Mouse (Mus musculus) gastrocnemius, adult 8-10 months (tissue): ENCODE data around the gene Mrps26. TPM values are rescaled to one million over a fixed set of nuclear protein-coding genes. Genes with fewer than 3 reads are reported as not detected.
"Not testable (repeated sequence)": the region's sequence is repeated elsewhere in the genome, so short reads cannot be mapped to it uniquely, and the experiment has no call there.

Source experiments
- DNase-seq, 2 experiments: peaks; one replicate each; pipeline ENCODE4 v3.0.0; 2022; ENCODE audit warnings: low spot score in 2 of 2
- total RNA-seq, 4 experiments: library from RNA; stranded (reverse); gene quantifications; 2 replicates each; pipeline ENCODE4 v1.2.4; 2022

Mrps26 gene
- total RNA-seq, 4 experiments from 2014 or later: 43.7 to 47.6 (median 46.2) TPM

GRCm38 (mm10) chr2:130575873-130576272 lies 12.3 kb downstream of the Mrps26 start, which contains the start of gene Oxt:
Oxt (plus strand) TSS chr2:130576173.
- DNase-seq: no peak

- DNase-seq: not testable (repeated sequence)
These were observed 13.0 kb downstream of the Mrps26 start for GRCm38 (mm10) chr2:130576564-130576963.

DNA sequence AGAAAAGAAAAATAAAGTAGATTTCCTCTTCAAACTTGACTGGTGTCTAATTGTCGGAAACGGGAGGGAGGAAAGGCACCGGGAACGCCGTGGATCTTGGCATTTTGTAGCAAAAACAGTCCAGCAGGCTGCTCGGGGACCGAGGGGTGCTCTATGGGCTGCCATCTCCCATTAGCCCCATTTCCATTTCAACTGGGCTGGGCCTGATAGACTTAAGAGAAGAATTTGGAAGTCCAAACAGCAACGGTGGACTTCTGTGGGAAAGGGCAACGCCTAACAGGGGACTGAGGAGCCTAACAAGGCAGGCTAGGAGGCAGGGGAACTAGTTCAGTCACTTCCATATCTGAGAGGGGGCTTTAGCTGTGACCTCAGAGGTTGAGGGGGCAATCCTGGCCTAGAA lies 13.5 kb downstream of the Mrps26 start:
- DNase-seq: no peak

GRCm38 (mm10) chr2:130577632-130578031 lies 14.1 kb downstream of the Mrps26 start:
- no peak for DNase-seq

- peak; percentile 21 to 31 for DNase-seq
These were observed 14.6 kb downstream of the Mrps26 start for GRCm38 (mm10) chr2:130578148-130578547.

- no peak for DNase-seq
These were observed 16.2 kb downstream of the Mrps26 start for GRCm38 (mm10) chr2:130579791-130580190.

- DNase-seq: no peak
These were observed 17.7 kb downstream of the Mrps26 start for GRCm38 (mm10) chr2:130581201-130581600.

DNA sequence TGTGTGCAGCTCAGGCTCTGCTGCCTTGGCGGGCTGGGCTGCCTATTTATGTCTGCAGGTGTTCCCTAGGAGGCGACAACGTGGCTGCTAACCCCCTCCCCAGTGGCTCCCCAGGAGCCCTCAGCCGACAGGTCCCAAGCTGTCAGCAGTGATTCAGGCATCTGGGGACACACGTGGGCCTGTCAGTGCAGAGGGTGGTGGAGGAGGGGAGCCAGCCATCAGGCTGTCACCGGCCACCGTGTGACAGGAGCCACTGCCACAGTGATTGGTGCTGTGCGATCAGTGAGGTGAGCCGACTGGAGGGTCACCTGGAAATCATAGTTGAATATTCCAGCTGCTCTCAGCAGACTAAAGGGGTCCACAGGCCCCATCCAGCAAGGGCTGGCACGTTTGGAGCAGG lies 19.0 kb downstream of the Mrps26 start, which contains the start of gene Avp:
Avp (minus strand) TSS at position 3 of the 400 bp plus-strand sequence.
- DNase-seq: no peak

DNA sequence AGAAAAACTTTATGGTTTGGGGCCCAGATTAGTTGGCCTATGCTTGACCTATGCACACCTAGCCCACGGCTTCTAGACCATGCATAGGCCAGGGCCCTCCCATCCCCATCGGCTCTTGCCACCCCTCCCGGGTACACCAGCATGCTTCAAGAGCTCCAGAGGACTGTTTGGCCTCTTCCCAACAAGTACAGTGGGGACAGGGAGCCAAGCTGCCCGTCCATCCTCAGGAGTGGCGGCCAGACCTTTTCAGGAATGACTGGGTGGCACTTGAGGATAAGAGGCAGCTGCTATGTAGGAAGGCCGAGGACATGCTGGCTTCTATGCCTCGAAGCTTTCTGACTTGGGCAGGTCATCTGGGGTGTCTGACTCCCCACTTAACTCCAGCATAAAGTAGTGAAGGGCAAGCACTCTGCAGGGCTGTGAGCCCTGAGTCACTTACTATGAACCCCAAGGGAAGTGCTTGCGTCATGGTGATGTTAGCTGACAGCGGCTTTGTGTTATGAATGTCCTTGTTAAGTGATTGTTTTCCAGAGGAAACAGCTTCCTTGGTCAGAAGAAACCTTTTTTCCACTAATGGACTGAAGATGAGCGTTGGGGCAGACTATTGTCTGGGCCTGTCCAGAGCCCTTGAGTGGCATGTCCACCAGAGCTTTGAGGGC lies 20.5 kb downstream of the Mrps26 start:
- no peak for DNase-seq

DNA sequence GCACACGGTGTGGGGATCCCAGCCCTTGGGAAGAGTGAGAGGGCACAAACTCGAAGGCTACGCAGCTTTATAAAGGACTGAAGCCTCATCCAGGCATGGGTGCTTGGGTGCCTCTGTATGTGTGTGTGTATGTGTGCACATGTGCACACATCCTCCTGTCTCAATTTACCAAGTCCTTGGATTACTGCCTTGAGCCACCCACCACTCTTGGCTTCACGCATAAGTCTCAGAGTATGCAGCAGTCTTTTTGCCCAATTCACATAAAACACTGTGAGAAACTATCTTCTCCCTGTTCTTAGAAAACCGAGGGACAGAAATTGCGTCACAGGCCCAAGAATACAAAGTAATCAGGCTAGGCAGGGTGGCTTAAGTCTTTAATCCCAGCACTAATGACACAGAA lies 22.5 kb downstream of the Mrps26 start:
- DNase-seq: no peak

- no peak for DNase-seq
These were observed 24.8 kb downstream of the Mrps26 start for GRCm38 (mm10) chr2:130588373-130588772.

GRCm38 (mm10) chr2:130589157-130589556 lies 25.6 kb downstream of the Mrps26 start:
- DNase-seq: no peak

DNA sequence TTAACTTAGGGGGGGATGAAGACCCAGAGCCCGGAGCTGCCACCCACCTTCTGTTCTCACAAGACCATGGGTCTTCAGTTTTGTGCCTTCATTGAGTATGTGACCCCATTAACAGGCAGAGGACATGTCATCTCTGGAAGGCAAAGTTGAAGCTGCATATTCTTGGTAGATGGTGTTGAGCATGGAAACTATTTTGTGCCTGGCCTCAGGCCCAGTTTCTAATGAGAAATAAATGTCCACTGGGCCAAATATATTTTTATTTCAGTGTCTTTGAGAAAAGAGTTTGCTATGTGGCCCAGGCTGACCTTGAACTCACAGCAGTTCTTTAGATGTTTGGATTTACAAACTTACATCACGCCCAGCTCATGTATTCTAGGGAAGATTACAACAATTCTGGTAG lies 26.2 kb downstream of the Mrps26 start:
- DNase-seq: no peak

DNA sequence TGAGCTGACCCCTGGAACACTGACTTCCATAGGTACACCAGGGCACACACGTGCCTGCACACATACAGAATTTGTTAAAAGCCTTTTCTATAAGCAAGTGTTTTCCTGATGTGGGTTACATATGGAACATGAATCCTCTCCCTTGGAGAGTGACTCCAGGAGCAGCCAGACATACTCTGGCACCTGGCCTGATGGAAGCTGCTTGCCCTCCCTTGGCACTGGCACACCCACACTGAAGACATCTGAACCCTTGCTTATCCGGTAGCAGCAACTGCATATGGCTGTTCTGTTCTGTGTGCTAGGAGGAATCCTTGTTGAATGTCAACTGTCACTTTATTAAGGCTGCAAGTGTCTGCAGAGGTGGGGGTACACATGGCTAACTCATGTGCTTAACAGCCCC lies 27.5 kb downstream of the Mrps26 start:
- peak in 1 of 2 experiments; percentile 44 for DNase-seq

- DNase-seq: no peak
These were observed 32.1 kb downstream of the Mrps26 start for GRCm38 (mm10) chr2:130595596-130595995.

DNA sequence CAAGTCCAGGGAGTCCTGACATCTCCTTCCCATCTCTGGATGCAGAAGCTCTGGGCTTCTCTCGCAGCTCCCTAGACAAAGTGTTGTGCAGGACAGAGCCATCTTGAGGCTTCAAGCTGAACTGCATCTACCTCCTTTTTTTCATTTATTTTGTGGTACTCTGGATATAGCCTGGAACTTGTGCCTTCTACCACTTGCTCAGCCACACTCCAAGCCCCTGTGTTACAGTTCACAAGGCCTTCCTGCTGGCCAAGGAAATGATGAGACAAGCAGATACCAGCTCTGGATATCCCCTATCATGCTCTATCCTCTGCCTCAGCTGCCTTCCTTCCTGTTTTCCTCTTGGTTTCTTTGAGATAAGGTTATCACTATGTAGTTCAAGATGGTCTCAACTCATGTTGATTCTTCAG lies 34.1 kb downstream of the Mrps26 start:
- DNase-seq: no peak

DNA sequence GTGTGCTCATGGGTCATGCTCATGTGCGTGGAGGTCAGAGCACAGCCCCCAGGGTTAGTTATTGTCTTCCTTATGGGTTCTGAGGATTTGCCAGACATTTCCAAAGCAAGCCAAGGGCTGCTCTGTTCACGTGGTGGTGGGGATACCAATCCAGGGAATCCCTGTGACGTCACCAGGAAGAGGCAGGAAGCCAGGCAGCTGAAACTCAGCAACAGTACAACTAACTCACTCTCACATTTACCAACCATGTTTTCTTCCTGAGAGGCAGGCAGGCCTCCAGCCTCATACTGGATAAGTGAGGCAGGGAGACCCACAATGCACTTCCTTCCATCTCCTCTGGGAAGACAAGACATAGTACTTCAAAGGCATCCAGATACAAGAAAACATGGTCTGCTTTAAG lies 34.9 kb downstream of the Mrps26 start:
- no peak for DNase-seq

- no peak for DNase-seq
These were observed 38.7 kb downstream of the Mrps26 start for GRCm38 (mm10) chr2:130602195-130602594.

- no peak for DNase-seq
These were observed 49.5 kb downstream of the Mrps26 start for GRCm38 (mm10) chr2:130613091-130613490.
